In genomic region chr3:89115522-89115921, GRCm38 (mm10) we compare ENCODE assay signal across 9 mouse cellular contexts. TPM values are rescaled to one million over a fixed set of nuclear protein-coding genes. Genes with fewer than 3 reads are reported as not detected.
A peak's percentile ranks its signal among the peaks of the same experiment; 100 is the strongest.
DNase-seq lines count a peak whose midpoint lies in the region; ATAC-seq and TF ChIP-seq lines count a peak whose summit lies in the region.
"Had no signal": no experiment of that assay in that cellular context is flagged by ENCODE, and none has a peak within 500 bp of the region (broad histone marks: within the 10 kb centered on the region; RNA-seq: fewer than 3 reads in every experiment).

No protein-coding gene starts in this region.

- H3K4me1 ChIP-seq in embryonic facial prominence, embryonic 11.5 days (ENCODE audit: control insufficient read depth, insufficient read depth, low read length), result no peaks in the 10 kb centered on the region
- H3K4me1 ChIP-seq in embryonic facial prominence, embryonic 10.5 days, result no peaks in the 10 kb centered on the region
- H3K4me1 ChIP-seq in bone marrow macrophage, adult 2 months (ENCODE audit: control insufficient read depth, insufficient read depth, low read length), result no peaks in the 10 kb centered on the region
- no peaks in the 10 kb centered on the region for H3K4me1 ChIP-seq in kidney, postnatal 0 days (replicated peaks; ENCODE audit: insufficient read depth, low read length)
- H3K4me1 ChIP-seq in forebrain, embryonic 10.5 days, result no peaks in the 10 kb centered on the region

- no peak overlapping the region for H3K27ac ChIP-seq in embryonic facial prominence, embryonic 11.5 days (replicated peaks; ENCODE audit: low read depth, low read length)
- H3K27ac ChIP-seq in embryonic facial prominence, embryonic 10.5 days (replicated peaks), result no peak overlapping the region
- H3K27ac ChIP-seq in bone marrow macrophage, adult 2 months (ENCODE audit: insufficient read depth, low read depth, low read length), result no peak overlapping the region
- H3K27ac ChIP-seq in kidney, postnatal 0 days, result no peak overlapping the region
- H3K27ac ChIP-seq in forebrain, embryonic 10.5 days, result no peak overlapping the region

- H3K9me3 ChIP-seq in embryonic facial prominence, embryonic 11.5 days (replicated peaks; ENCODE audit: control insufficient read depth, low read length), result no peaks in the 10 kb centered on the region
- H3K9me3 ChIP-seq in embryonic facial prominence, embryonic 10.5 days, result no peaks in the 10 kb centered on the region
- H3K9me3 ChIP-seq in kidney, postnatal 0 days (replicated peaks; ENCODE audit: low read length), result no peaks in the 10 kb centered on the region
- no peaks in the 10 kb centered on the region for H3K9me3 ChIP-seq in forebrain, embryonic 10.5 days

- no peaks in the 10 kb centered on the region for H3K36me3 ChIP-seq in embryonic facial prominence, embryonic 11.5 days (replicated peaks; ENCODE audit: control insufficient read depth, insufficient read depth, low read depth, low read length)
- no peaks in the 10 kb centered on the region for H3K36me3 ChIP-seq in embryonic facial prominence, embryonic 10.5 days (replicated peaks)
- H3K36me3 ChIP-seq in kidney, postnatal 0 days (ENCODE audit: insufficient read depth, low read length), result no peaks in the 10 kb centered on the region
- no peaks in the 10 kb centered on the region for H3K36me3 ChIP-seq in forebrain, embryonic 10.5 days (replicated peaks)

- peak; percentile 22; the same call in 1 of the 2 replicates for TF ChIP-seq CTCF in bone marrow macrophage, adult 2 months (IDR thresholded peaks at IDR 0.05; ENCODE audit: low read depth, low read length)
- TF ChIP-seq CTCF in kidney, postnatal 0 days (IDR thresholded peaks at IDR 0.05; ENCODE audit: low read depth), result peak; percentile 66

- H3K4me2 ChIP-seq in embryonic facial prominence, embryonic 11.5 days (ENCODE audit: low read depth, low read length), result no peak overlapping the region
- H3K4me2 ChIP-seq in kidney, postnatal 0 days (ENCODE audit: low read length), result no peak overlapping the region

- TF ChIP-seq POLR2A in bone marrow macrophage, adult 2 months (IDR thresholded peaks at IDR 0.05; ENCODE audit: borderline replicate concordance, low read depth, low read length), result no peak

- peak; percentile 54 for DNase-seq in embryonic facial prominence, embryonic 11.5 days (ENCODE audit: low spot score)
- DNase-seq in embryonic facial prominence, embryonic 10.5 days (ENCODE audit: low spot score), result no peak
- peak; percentile 60 for DNase-seq in A20 (ENCODE audit: low read depth, low spot score)
- DNase-seq in kidney, postnatal 0 days (ENCODE audit: low spot score), result peak; percentile 51
- peak; percentile 59 for DNase-seq in retina, embryonic 14.5 days (ENCODE audit: low spot score)
- no peak for DNase-seq in layer of hippocampus, adult 11-12 months (ENCODE audit: low spot score)
- DNase-seq in forebrain, embryonic 10.5 days (ENCODE audit: extremely low spot score, low spot score), result no peak

- ATAC-seq in embryonic facial prominence, embryonic 11.5 days (replicated peaks; ENCODE audit: insufficient number of reproducible peaks, low FRiP score, low TSS enrichment, low read depth), result no peak
- ATAC-seq in kidney, postnatal 0 days (replicated peaks; ENCODE audit: low FRiP score, low read depth), result no peak; the same call in 1 of the 2 replicates

- 13% methylated on average over 2 of the region's 2 CpGs for WGBS in embryonic facial prominence, embryonic 11.5 days
- 7% methylated on average over 2 of the region's 2 CpGs for WGBS in embryonic facial prominence, embryonic 10.5 days
- WGBS in kidney, postnatal 0 days, result 13% methylated on average over 2 of the region's 2 CpGs
- WGBS in forebrain, embryonic 10.5 days, result 11% methylated on average over 2 of the region's 2 CpGs

- no peak overlapping the region for H3K9ac ChIP-seq in embryonic facial prominence, embryonic 11.5 days (replicated peaks; ENCODE audit: low read length)
- H3K9ac ChIP-seq in kidney, postnatal 0 days (ENCODE audit: low read depth, low read length), result no peak overlapping the region

- H3K27me3 ChIP-seq in embryonic facial prominence, embryonic 11.5 days (ENCODE audit: control insufficient read depth, insufficient read depth, low read length), result no peaks in the 10 kb centered on the region
- H3K27me3 ChIP-seq in embryonic facial prominence, embryonic 10.5 days (replicated peaks; ENCODE audit: low read depth, poor library complexity, severe bottlenecking), result no peaks in the 10 kb centered on the region
- no peaks in the 10 kb centered on the region for H3K27me3 ChIP-seq in kidney, postnatal 0 days (ENCODE audit: insufficient read depth, low read length)
- no peaks in the 10 kb centered on the region for H3K27me3 ChIP-seq in forebrain, embryonic 10.5 days (ENCODE audit: poor library complexity, severe bottlenecking)

- no peak overlapping the region for H3K4me3 ChIP-seq in embryonic facial prominence, embryonic 11.5 days (ENCODE audit: low read depth, low read length)
- H3K4me3 ChIP-seq in embryonic facial prominence, embryonic 10.5 days, result no peak overlapping the region
- H3K4me3 ChIP-seq in bone marrow macrophage, adult 2 months (ENCODE audit: insufficient read depth, low read length), result no peak overlapping the region
- H3K4me3 ChIP-seq in kidney, postnatal 0 days (replicated peaks; ENCODE audit: low read depth, low read length), result no peak overlapping the region
- no peak overlapping the region for H3K4me3 ChIP-seq in forebrain, embryonic 10.5 days

RNA-seq across cellular contexts. Expression of gene Fdps, which starts 13.8 kb away (rescaled TPM):
- polyA plus RNA-seq in embryonic facial prominence, embryonic 11.5 days (2014; fragmentation: Nextera tagmentation; extraction: Ambion mirVana), result 299 and 334 TPM in 2 replicates
- 364 and 386 TPM in 2 replicates for polyA plus RNA-seq in embryonic facial prominence, embryonic 10.5 days (2016; fragmentation: Nextera tagmentation; extraction: Ambion mirVana)
- 37.5 and 42.2 TPM in 2 replicates for polyA plus RNA-seq in bone marrow macrophage, adult 2 months (2012; ENCODE audit: insufficient read depth, insufficient read length, missing spikeins)
- polyA plus RNA-seq in kidney, postnatal 0 days (2015; fragmentation: Nextera tagmentation; extraction: Ambion mirVana), result 138 and 150 TPM in 2 replicates
- polyA plus RNA-seq in forebrain, embryonic 10.5 days (2016; fragmentation: Nextera tagmentation; extraction: Ambion mirVana), result 327 and 359 TPM in 2 replicates

RNA-seq across cellular contexts. Expression of gene Gm43738, which starts 14.6 kb away (rescaled TPM):
- not detected in 2 replicates for polyA plus RNA-seq in embryonic facial prominence, embryonic 11.5 days (2014; fragmentation: Nextera tagmentation; extraction: Ambion mirVana)
- 0.09 TPM in 1 of 2 replicates, not detected in the other for polyA plus RNA-seq in embryonic facial prominence, embryonic 10.5 days (2016; fragmentation: Nextera tagmentation; extraction: Ambion mirVana)
- polyA plus RNA-seq in bone marrow macrophage, adult 2 months (2012; ENCODE audit: insufficient read depth, insufficient read length, missing spikeins), result not detected in 2 replicates
- not detected in 2 replicates for polyA plus RNA-seq in kidney, postnatal 0 days (2015; fragmentation: Nextera tagmentation; extraction: Ambion mirVana)
- polyA plus RNA-seq in forebrain, embryonic 10.5 days (2016; fragmentation: Nextera tagmentation; extraction: Ambion mirVana), result not detected in 2 replicates
- polyA plus RNA-seq: heart, embryonic 16.5 days had no signal

RNA-seq across cellular contexts. Expression of gene Pklr, which starts 20.4 kb away (rescaled TPM):
- polyA plus RNA-seq in embryonic facial prominence, embryonic 11.5 days (2014; fragmentation: Nextera tagmentation; extraction: Ambion mirVana), result 1.5 and 2.0 TPM in 2 replicates
- polyA plus RNA-seq in embryonic facial prominence, embryonic 10.5 days (2016; fragmentation: Nextera tagmentation; extraction: Ambion mirVana), result 2.8 and 3.2 TPM in 2 replicates
- polyA plus RNA-seq in bone marrow macrophage, adult 2 months (2012; ENCODE audit: insufficient read depth, insufficient read length, missing spikeins), result not detected in 2 replicates
- polyA plus RNA-seq in kidney, postnatal 0 days (2015; fragmentation: Nextera tagmentation; extraction: Ambion mirVana), result 3.7 and 6.8 TPM in 2 replicates
- 4.5 and 5.6 TPM in 2 replicates for polyA plus RNA-seq in forebrain, embryonic 10.5 days (2016; fragmentation: Nextera tagmentation; extraction: Ambion mirVana)

RNA-seq across cellular contexts. Expression of gene Rusc1, which starts 22.4 kb away (rescaled TPM):
- 14.4 and 18.0 TPM in 2 replicates for polyA plus RNA-seq in embryonic facial prominence, embryonic 11.5 days (2014; fragmentation: Nextera tagmentation; extraction: Ambion mirVana)
- 15.4 and 18.5 TPM in 2 replicates for polyA plus RNA-seq in embryonic facial prominence, embryonic 10.5 days (2016; fragmentation: Nextera tagmentation; extraction: Ambion mirVana)
- polyA plus RNA-seq in bone marrow macrophage, adult 2 months (2012; ENCODE audit: insufficient read depth, insufficient read length, missing spikeins), result 22.0 and 28.2 TPM in 2 replicates
- 19.8 TPM in 2 replicates for polyA plus RNA-seq in kidney, postnatal 0 days (2015; fragmentation: Nextera tagmentation; extraction: Ambion mirVana)
- 12.4 and 13.7 TPM in 2 replicates for polyA plus RNA-seq in forebrain, embryonic 10.5 days (2016; fragmentation: Nextera tagmentation; extraction: Ambion mirVana)

RNA-seq across cellular contexts. Expression of gene Hcn3, which starts 44.5 kb away (rescaled TPM):
- 1.2 and 2.4 TPM in 2 replicates for polyA plus RNA-seq in embryonic facial prominence, embryonic 11.5 days (2014; fragmentation: Nextera tagmentation; extraction: Ambion mirVana)
- polyA plus RNA-seq in embryonic facial prominence, embryonic 10.5 days (2016; fragmentation: Nextera tagmentation; extraction: Ambion mirVana), result 3.5 and 3.6 TPM in 2 replicates
- polyA plus RNA-seq in bone marrow macrophage, adult 2 months (2012; ENCODE audit: insufficient read depth, insufficient read length, missing spikeins), result 0.47 TPM in 1 of 2 replicates, not detected in the other
- polyA plus RNA-seq in kidney, postnatal 0 days (2015; fragmentation: Nextera tagmentation; extraction: Ambion mirVana), result 0.71 and 0.91 TPM in 2 replicates
- 4.8 and 5.5 TPM in 2 replicates for polyA plus RNA-seq in forebrain, embryonic 10.5 days (2016; fragmentation: Nextera tagmentation; extraction: Ambion mirVana)

Comparison
In these comparisons a context has a peak if more than half of its experiments do, and no peak if none do; other contexts are left out.
1. DNase-seq: peak in embryonic facial prominence, embryonic 11.5 days (single experiment), A20 (single experiment), kidney, postnatal 0 days (single experiment) and retina, embryonic 14.5 days (single experiment); none in embryonic facial prominence, embryonic 10.5 days (single experiment), layer of hippocampus, adult 11-12 months (single experiment) and forebrain, embryonic 10.5 days (single experiment).